Mouse (Mus musculus): ENCODE measurements around the gene Mrpl37. TPM values are rescaled to one million over a fixed set of nuclear protein-coding genes. Genes with fewer than 3 reads are reported as not detected.

The Mrpl37 gene
- polyA plus RNA-seq, 1 experiment from 2014 or later: 120 TPM

DNA sequence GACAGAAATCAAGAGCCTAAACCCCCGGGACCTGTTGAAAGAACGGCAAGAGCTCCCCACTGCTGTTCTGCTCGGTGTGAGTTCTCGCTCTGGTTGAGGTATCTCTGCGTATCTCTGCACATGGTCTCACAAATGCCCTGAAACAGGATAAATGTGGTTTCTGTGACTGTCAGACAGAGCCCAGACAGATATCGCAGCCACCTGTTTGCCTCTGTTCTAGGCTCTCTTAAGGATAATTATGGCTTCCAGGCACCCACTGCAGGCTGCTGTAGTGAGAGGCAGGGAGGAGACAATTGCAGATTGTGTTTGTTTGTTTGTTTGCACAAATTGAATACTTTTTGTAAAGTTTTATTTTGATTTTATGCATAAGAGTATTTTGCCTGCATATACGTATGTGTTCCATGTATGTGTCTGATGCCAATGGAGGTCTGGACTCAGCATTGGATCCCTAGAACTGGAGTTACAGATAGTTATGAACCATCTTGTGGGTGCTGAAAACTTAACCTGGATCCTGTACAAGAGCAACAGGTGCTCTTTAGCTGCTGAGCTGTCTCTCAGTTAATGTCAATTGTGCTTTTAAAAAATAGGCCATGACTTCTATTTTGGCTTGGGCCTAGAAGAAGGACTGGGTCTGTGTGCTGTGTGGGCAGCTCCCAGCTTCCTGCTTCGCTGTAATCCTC lies 55.2 kb downstream of the Mrpl37 start:
- H3K9me3 ChIP-seq: no peaks in the 10 kb centered on the region
- H3K27ac ChIP-seq: no peak overlapping the region
- WGBS: 90% methylated on average over 8 of the region's 8 CpGs
- H3K4me3 ChIP-seq: no peak overlapping the region
- DNase-seq (ENCODE audit: low spot score): no peak
- peaks cover 69% of the 10 kb centered on the region for H3K4me1 ChIP-seq
- peaks cover 25% of the 10 kb centered on the region for H3K36me3 ChIP-seq
- no peaks in the 10 kb centered on the region for H3K27me3 ChIP-seq (ENCODE audit: insufficient read depth, poor library complexity, severe bottlenecking)

DNA sequence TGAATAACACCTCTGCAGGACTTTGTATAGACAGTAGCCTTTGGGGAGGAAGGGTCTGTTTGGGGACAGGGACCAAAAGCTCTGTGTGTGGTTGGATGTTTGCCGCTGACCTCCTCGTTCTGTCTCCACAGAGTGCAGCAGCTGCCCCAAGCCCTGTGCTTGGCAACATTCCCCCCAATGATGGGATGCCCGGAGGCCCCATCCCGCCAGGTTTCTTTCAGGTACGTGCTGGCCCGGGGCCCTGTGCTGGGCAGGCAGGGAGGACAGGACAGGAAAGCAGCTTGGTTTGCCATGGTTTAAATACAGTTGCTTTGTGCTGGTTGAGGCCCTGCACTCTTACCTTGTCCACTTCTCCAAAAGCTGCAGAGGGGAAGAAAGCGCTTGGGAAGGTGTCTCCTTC lies 57.1 kb downstream of the Mrpl37 start:
- peaks cover 62% of the 10 kb centered on the region for H3K4me1 ChIP-seq
- WGBS: 88% methylated on average over 7 of the region's 7 CpGs
- H3K27me3 ChIP-seq (ENCODE audit: insufficient read depth, poor library complexity, severe bottlenecking): no peaks in the 10 kb centered on the region
- peaks cover 28% of the 10 kb centered on the region for H3K36me3 ChIP-seq
- H3K27ac ChIP-seq: no peak overlapping the region
- no peak for DNase-seq (ENCODE audit: low spot score)
- no peaks in the 10 kb centered on the region for H3K9me3 ChIP-seq
- H3K4me3 ChIP-seq: no peak overlapping the region

GRCm38 (mm10) chr4:107008161-107008560 lies 58.5 kb downstream of the Mrpl37 start:
- Histone ChIP-seq H3K9me3 (no peaks in the 10 kb centered on the region), H3K27me3 (ENCODE audit: insufficient read depth, poor library complexity, severe bottlenecking) (no peaks in the 10 kb centered on the region), H3K4me1 (peaks cover 61% of the 10 kb centered on the region), H3K27ac (no peak overlapping the region), H3K36me3 (peaks cover 23% of the 10 kb centered on the region), H3K4me3 (no peak overlapping the region)
- 79% methylated on average over 2 of the region's 2 CpGs for WGBS
- no peak for DNase-seq (ENCODE audit: low spot score)

GRCm38 (mm10) chr4:107007359-107007758 lies 59.3 kb downstream of the Mrpl37 start:
- Histone ChIP-seq H3K4me3 (no peak overlapping the region), H3K27me3 (ENCODE audit: insufficient read depth, poor library complexity, severe bottlenecking) (no peaks in the 10 kb centered on the region), H3K27ac (no peak overlapping the region), H3K9me3 (no peaks in the 10 kb centered on the region), H3K4me1 (peaks cover 61% of the 10 kb centered on the region), H3K36me3 (peaks cover 23% of the 10 kb centered on the region)
- DNase-seq (ENCODE audit: low spot score): no peak
- WGBS: 86% methylated on average over 8 of the region's 8 CpGs

DNA sequence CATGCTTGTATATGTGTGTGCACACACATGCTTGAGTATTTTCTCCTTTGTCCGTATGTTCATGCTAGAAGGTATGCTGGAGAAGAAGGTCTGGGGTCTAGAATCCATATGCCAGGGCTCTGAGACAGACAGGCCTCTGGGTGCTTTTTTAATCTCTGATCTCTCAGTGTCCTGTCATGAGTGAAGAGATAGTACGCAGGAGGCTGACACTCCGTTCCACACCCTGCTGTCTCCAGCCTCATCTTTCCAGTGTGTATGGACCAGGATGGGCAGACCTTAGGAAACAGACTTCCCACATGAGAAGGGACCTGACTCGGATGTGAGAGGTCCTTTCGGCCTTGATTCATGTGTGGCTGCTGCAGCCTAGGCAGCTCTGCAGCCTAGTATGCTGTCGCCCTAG lies 59.9 kb downstream of the Mrpl37 start:
- H3K4me3 ChIP-seq: no peak overlapping the region
- no peak for DNase-seq (ENCODE audit: low spot score)
- no peaks in the 10 kb centered on the region for H3K27me3 ChIP-seq (ENCODE audit: insufficient read depth, poor library complexity, severe bottlenecking)
- 78% methylated on average over 6 of the region's 6 CpGs for WGBS
- H3K4me1 ChIP-seq: peaks cover 61% of the 10 kb centered on the region
- no peak overlapping the region for H3K27ac ChIP-seq
- peaks cover 23% of the 10 kb centered on the region for H3K36me3 ChIP-seq
- no peaks in the 10 kb centered on the region for H3K9me3 ChIP-seq

GRCm38 (mm10) chr4:107006229-107006628 lies 60.4 kb downstream of the Mrpl37 start:
- H3K27ac ChIP-seq: no peak overlapping the region
- H3K4me3 ChIP-seq: no peak overlapping the region
- H3K36me3 ChIP-seq: peaks cover 23% of the 10 kb centered on the region
- no peaks in the 10 kb centered on the region for H3K9me3 ChIP-seq
- 77% methylated on average over 4 of the region's 4 CpGs for WGBS
- DNase-seq (ENCODE audit: low spot score): no peak
- no peaks in the 10 kb centered on the region for H3K27me3 ChIP-seq (ENCODE audit: insufficient read depth, poor library complexity, severe bottlenecking)
- H3K4me1 ChIP-seq: peaks cover 64% of the 10 kb centered on the region

Other genes with a start within 250 kb of the Mrpl37 start
- 69.6 and 139 TPM in 2 replicates for gene Ssbp3, start 156.2 kb downstream of the Mrpl37 start, polyA plus RNA-seq (2016; fragmentation: Nextera tagmentation; extraction: Ambion mirVana)
- 5.1 and 7.3 TPM in 2 replicates for gene Cyb5rl, start 120 bp upstream of the Mrpl37 start, polyA plus RNA-seq (2016; fragmentation: Nextera tagmentation; extraction: Ambion mirVana)
- not detected in 2 replicates for gene Cdcp2, start 30.0 kb upstream of the Mrpl37 start, polyA plus RNA-seq (2016; fragmentation: Nextera tagmentation; extraction: Ambion mirVana)
- gene Tmem59, start 111.5 kb upstream of the Mrpl37 start, polyA plus RNA-seq (2016; fragmentation: Nextera tagmentation; extraction: Ambion mirVana): 292 and 299 TPM in 2 replicates
- 17.8 and 21.3 TPM in 2 replicates for gene Tceanc2, start 112.2 kb upstream of the Mrpl37 start, polyA plus RNA-seq (2016; fragmentation: Nextera tagmentation; extraction: Ambion mirVana)
- gene Ldlrad1, start 142.3 kb upstream of the Mrpl37 start, polyA plus RNA-seq (2016; fragmentation: Nextera tagmentation; extraction: Ambion mirVana): not detected in 2 replicates
- 81.7 and 86.6 TPM in 2 replicates for gene Lrrc42, start 186.7 kb upstream of the Mrpl37 start, polyA plus RNA-seq (2016; fragmentation: Nextera tagmentation; extraction: Ambion mirVana)
- gene Hspb11, start 186.7 kb upstream of the Mrpl37 start, polyA plus RNA-seq (2016; fragmentation: Nextera tagmentation; extraction: Ambion mirVana): 39.4 and 43.4 TPM in 2 replicates
- gene Dio1, start 240.3 kb upstream of the Mrpl37 start, polyA plus RNA-seq (2016; fragmentation: Nextera tagmentation; extraction: Ambion mirVana): not detected in 2 replicates
- gene Yipf1, start 247.5 kb upstream of the Mrpl37 start, polyA plus RNA-seq (2016; fragmentation: Nextera tagmentation; extraction: Ambion mirVana): 43.3 and 45.4 TPM in 2 replicates

Data from heart, embryonic 10.5 days (tissue).